Mouse (Mus musculus): ENCODE results near the gene Ctrl. TPM values are rescaled to one million over a fixed set of nuclear protein-coding genes. Genes with fewer than 3 reads are reported as not detected.

The Ctrl gene
- polyA plus RNA-seq, 1 experiment from 2014 or later = 2.3 TPM

DNA sequence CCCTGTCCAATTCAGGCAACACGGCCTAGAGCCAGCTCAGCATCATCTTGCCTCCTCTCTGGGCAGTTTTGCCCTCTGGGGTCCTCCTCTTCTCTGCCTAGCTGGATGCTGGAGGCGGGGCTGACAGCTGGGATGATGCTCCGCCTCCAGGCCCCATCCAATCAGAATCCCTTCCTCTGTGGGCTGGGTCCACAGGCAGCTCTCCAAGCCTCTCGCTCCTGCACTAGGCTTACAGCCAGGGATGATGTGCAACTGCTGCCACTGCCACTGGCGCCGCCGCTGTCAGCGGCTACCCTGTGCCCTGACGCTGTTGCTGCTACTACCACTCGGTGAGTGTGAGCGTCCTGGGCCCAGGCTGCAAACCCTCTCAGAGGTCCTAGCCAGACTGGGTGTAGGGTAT, 40.3 kb downstream of the Ctrl start, which contains the start of gene Nrn1l:
Nrn1l (plus strand) TSS at position 229 of the 400 bp plus-strand sequence.
- H3K4me3 ChIP-seq = no peak within 1 kb of the TSS
- peaks cover 51% of the 10 kb centered on the region for H3K36me3 ChIP-seq
- peak within 1 kb of the TSS; percentile 35; the same call in 1 of the 2 replicates for H3K9ac ChIP-seq (replicated peaks)
- 5% methylated on average over 11 of the region's 11 CpGs for WGBS
- H3K4me1 ChIP-seq = peaks cover 7% of the 10 kb centered on the region
- H3K9me3 ChIP-seq = no peaks in the 10 kb centered on the region
- peak; percentile 95 for ATAC-seq (ENCODE audit: low FRiP score, low read depth)
- H3K27ac ChIP-seq (replicated peaks) = peak within 1 kb of the TSS; percentile 31; the same call in 1 of the 2 replicates
- H3K4me2 ChIP-seq (replicated peaks) = peak within 1 kb of the TSS; percentile 35
- H3K27me3 ChIP-seq = no peaks in the 10 kb centered on the region

GRCm38 (mm10) chr8:105892432-105892831, 41.2 kb downstream of the Ctrl start:
- Histone ChIP-seq H3K27me3 (no peaks in the 10 kb centered on the region), H3K4me3 (no peak overlapping the region), H3K9ac (replicated peaks) (no peak overlapping the region), H3K4me1 (peaks cover 7% of the 10 kb centered on the region), H3K27ac (replicated peaks) (no peak overlapping the region), H3K36me3 (peaks cover 60% of the 10 kb centered on the region), H3K4me2 (replicated peaks) (no peak overlapping the region), H3K9me3 (no peaks in the 10 kb centered on the region)
- ATAC-seq (ENCODE audit: low FRiP score, low read depth) = 0 out of 2 replicates have a peak, but pooled peaks have one; percentile 7
- 89% methylated on average over 6 of the region's 6 CpGs for WGBS

- 95% methylated on average over 6 of the region's 6 CpGs for whole genome bisulfite sequencing
- no peaks in the 10 kb centered on the region for H3K9me3 ChIP-seq
- H3K4me1 ChIP-seq = peaks cover 7% of the 10 kb centered on the region
- no peak overlapping the region for H3K4me2 ChIP-seq (replicated peaks)
- ATAC-seq (ENCODE audit: low FRiP score, low read depth) = no peak
- H3K36me3 ChIP-seq = peaks cover 75% of the 10 kb centered on the region
- no peak overlapping the region for H3K9ac ChIP-seq (replicated peaks)
- no peak overlapping the region for H3K4me3 ChIP-seq
- H3K27me3 ChIP-seq = no peaks in the 10 kb centered on the region
- no peak overlapping the region for H3K27ac ChIP-seq (replicated peaks)
Observed at GRCm38 (mm10) chr8:105890870-105891269, 42.8 kb downstream of the Ctrl start.

- no peaks in the 10 kb centered on the region for H3K27me3 ChIP-seq
- H3K9ac ChIP-seq (replicated peaks) = no peak overlapping the region
- no peak overlapping the region for H3K4me2 ChIP-seq (replicated peaks)
- peaks cover 83% of the 10 kb centered on the region for H3K36me3 ChIP-seq
- no peak overlapping the region for H3K27ac ChIP-seq (replicated peaks)
- no peak for ATAC-seq (ENCODE audit: low FRiP score, low read depth)
- 94% methylated on average over 12 of the region's 12 CpGs for WGBS
- no peak overlapping the region for H3K4me3 ChIP-seq
- no peaks in the 10 kb centered on the region for H3K9me3 ChIP-seq
- peaks cover 7% of the 10 kb centered on the region for H3K4me1 ChIP-seq
Observed at GRCm38 (mm10) chr8:105889756-105890465, 43.8 kb downstream of the Ctrl start.

Small RNA genes lying within 50 kb of the gene (microRNA-seq; reads per million reads assigned to microRNA genes)
- gene Mir7074 = not detected

Other genes with a start within 250 kb of the Ctrl start
- 8.7 and 9.0 TPM in 2 replicates for gene Carmil2, start 247.6 kb downstream of the Ctrl start, polyA plus RNA-seq (2016; fragmentation: Nextera tagmentation; extraction: Ambion mirVana)
- gene Acd, start 232.8 kb downstream of the Ctrl start, polyA plus RNA-seq (2016; fragmentation: Nextera tagmentation; extraction: Ambion mirVana) = 82.8 and 89.5 TPM in 2 replicates
- gene Pard6a, start 232.7 kb downstream of the Ctrl start, polyA plus RNA-seq (2016; fragmentation: Nextera tagmentation; extraction: Ambion mirVana) = 31.7 and 32.7 TPM in 2 replicates
- 0.27 TPM in 1 of 2 replicates, not detected in the other for gene 4933405L10Rik, start 226.2 kb downstream of the Ctrl start, polyA plus RNA-seq (2016; fragmentation: Nextera tagmentation; extraction: Ambion mirVana)
- 28.6 and 32.6 TPM in 2 replicates for gene Enkd1, start 225.7 kb downstream of the Ctrl start, polyA plus RNA-seq (2016; fragmentation: Nextera tagmentation; extraction: Ambion mirVana)
- 52.9 and 58.8 TPM in 2 replicates for gene Gfod2, start 175.2 kb downstream of the Ctrl start, polyA plus RNA-seq (2016; fragmentation: Nextera tagmentation; extraction: Ambion mirVana)
- gene Ranbp10, start 106.5 kb downstream of the Ctrl start, polyA plus RNA-seq (2016; fragmentation: Nextera tagmentation; extraction: Ambion mirVana) = 15.0 and 15.1 TPM in 2 replicates
- gene Tsnaxip1, start 106.1 kb downstream of the Ctrl start, polyA plus RNA-seq (2016; fragmentation: Nextera tagmentation; extraction: Ambion mirVana) = 0.22 and 0.63 TPM in 2 replicates
- gene Cenpt, start 80.6 kb downstream of the Ctrl start, polyA plus RNA-seq (2016; fragmentation: Nextera tagmentation; extraction: Ambion mirVana) = 66.3 and 67.0 TPM in 2 replicates
- gene Thap11, start 78.7 kb downstream of the Ctrl start, polyA plus RNA-seq (2016; fragmentation: Nextera tagmentation; extraction: Ambion mirVana) = 76.7 and 78.6 TPM in 2 replicates
- 280 and 286 TPM in 2 replicates for gene Nutf2, start 73.3 kb downstream of the Ctrl start, polyA plus RNA-seq (2016; fragmentation: Nextera tagmentation; extraction: Ambion mirVana)
- gene Edc4, start 53.0 kb downstream of the Ctrl start, polyA plus RNA-seq (2016; fragmentation: Nextera tagmentation; extraction: Ambion mirVana) = 73.3 and 75.9 TPM in 2 replicates
- 0.43 and 0.82 TPM in 2 replicates for gene Nrn1l, start 40.3 kb downstream of the Ctrl start, polyA plus RNA-seq (2016; fragmentation: Nextera tagmentation; extraction: Ambion mirVana)
- 23.0 and 23.2 TPM in 2 replicates for gene Pskh1, start 33.4 kb downstream of the Ctrl start, polyA plus RNA-seq (2016; fragmentation: Nextera tagmentation; extraction: Ambion mirVana)
- gene Psmb10, start 4.6 kb upstream of the Ctrl start, polyA plus RNA-seq (2016; fragmentation: Nextera tagmentation; extraction: Ambion mirVana) = 21.4 and 25.8 TPM in 2 replicates
- gene Lcat, start 9.5 kb upstream of the Ctrl start, polyA plus RNA-seq (2016; fragmentation: Nextera tagmentation; extraction: Ambion mirVana) = 0.45 and 0.99 TPM in 2 replicates
- gene Slc12a4, start 32.2 kb upstream of the Ctrl start, polyA plus RNA-seq (2016; fragmentation: Nextera tagmentation; extraction: Ambion mirVana) = 11.4 and 12.7 TPM in 2 replicates
- gene Dpep3, start 45.6 kb upstream of the Ctrl start, polyA plus RNA-seq (2016; fragmentation: Nextera tagmentation; extraction: Ambion mirVana) = not detected in 2 replicates
- 15.9 and 17.8 TPM in 2 replicates for gene Dus2, start 57.5 kb upstream of the Ctrl start, polyA plus RNA-seq (2016; fragmentation: Nextera tagmentation; extraction: Ambion mirVana)
- 0.22 TPM in 1 of 2 replicates, not detected in the other for gene Dpep2nb, start 72.1 kb upstream of the Ctrl start, polyA plus RNA-seq (2016; fragmentation: Nextera tagmentation; extraction: Ambion mirVana)
- gene Ddx28, start 78.0 kb upstream of the Ctrl start, polyA plus RNA-seq (2016; fragmentation: Nextera tagmentation; extraction: Ambion mirVana) = 19.7 and 19.8 TPM in 2 replicates
- gene Nfatc3, start 125.0 kb upstream of the Ctrl start, polyA plus RNA-seq (2016; fragmentation: Nextera tagmentation; extraction: Ambion mirVana) = 5.3 and 6.0 TPM in 2 replicates
- gene Esrp2, start 203.1 kb upstream of the Ctrl start, polyA plus RNA-seq (2016; fragmentation: Nextera tagmentation; extraction: Ambion mirVana) = 0.87 and 1.3 TPM in 2 replicates
- gene Pla2g15, start 216.5 kb upstream of the Ctrl start, polyA plus RNA-seq (2016; fragmentation: Nextera tagmentation; extraction: Ambion mirVana) = 14.2 and 16.7 TPM in 2 replicates
- 63.2 and 63.8 TPM in 2 replicates for gene Slc7a6, start 235.0 kb upstream of the Ctrl start, polyA plus RNA-seq (2016; fragmentation: Nextera tagmentation; extraction: Ambion mirVana)